Mouse (Mus musculus) limb, embryonic 11.5 days (tissue): ENCODE measurements around the gene Smarcd2. TPM values are rescaled to one million over a fixed set of nuclear protein-coding genes. Genes with fewer than 3 reads are reported as not detected.

Experiments used
- ATAC-seq: fragments of 200-750 bp; cut with Nextera tagmentation; 2 replicates; pipeline ENCODE4 v1.8.0; 2017; ENCODE audit warnings: low read depth; ENCODE audit not compliant: insufficient number of reproducible peaks, low FRiP score, low TSS enrichment
- DNase-seq: peaks from one replicate; pipeline ENCODE4 v3.0.0-alpha.2; 2015; ENCODE audit warnings: low spot score
- H3K27ac ChIP-seq: fragments of 300-500 bp; sonication (generic); replicated peaks from 2 replicates; pipeline ENCODE4 v1.5.1; 2014; ENCODE audit warnings: low read depth, mild to moderate bottlenecking, low read length
- H3K27me3 ChIP-seq: fragments of 300-500 bp; sonication (generic); 2 replicates; pipeline ENCODE4 v1.6.1; 2014; ENCODE audit warnings: mild to moderate bottlenecking, low read length, mixed read lengths; ENCODE audit not compliant: control insufficient read depth, insufficient read depth
- H3K36me3 ChIP-seq: fragments of 300-500 bp; sonication (generic); 2 replicates; pipeline ENCODE4 v1.6.1; 2014; ENCODE audit warnings: mild to moderate bottlenecking, low read length, moderate library complexity, mixed read lengths; ENCODE audit not compliant: control insufficient read depth, insufficient read depth
- H3K4me1 ChIP-seq: fragments of 300-500 bp; sonication (generic); 2 replicates; pipeline ENCODE4 v1.6.1; 2014; ENCODE audit warnings: low read length, mixed read lengths; ENCODE audit not compliant: control insufficient read depth, insufficient read depth
- H3K4me2 ChIP-seq: fragments of 300-500 bp; sonication (generic); 2 replicates; pipeline ENCODE4 v1.6.1; 2014; ENCODE audit warnings: low read depth, mild to moderate bottlenecking, moderate library complexity; ENCODE audit not compliant: severe bottlenecking
- H3K4me3 ChIP-seq: fragments of 300-500 bp; sonication (generic); 2 replicates; pipeline ENCODE4 v1.5.1; 2014; ENCODE audit warnings: low read depth, low read length
- H3K9ac ChIP-seq: fragments of 300-500 bp; sonication (generic); 2 replicates; pipeline ENCODE4 v1.6.1; 2014; ENCODE audit warnings: mild to moderate bottlenecking, low read length
- H3K9me3 ChIP-seq: fragments of 300-500 bp; sonication (generic); 2 replicates; pipeline ENCODE4 v1.6.1; 2016; ENCODE audit warnings: low read length; ENCODE audit not compliant: control insufficient read depth
- WGBS: fragments of 180-500 bp; shearing (Covaris S2); extraction: QIAGEN DNeasy Blood & Tissue Kit; methylation state at CpG from one replicate; pipeline ENCODE4 v1.1.7; 2014; 5-methylcytosine and 5-hydroxymethylcytosine counted together
- polyA plus RNA-seq: library from polyadenylated mRNA; unstranded; fragments of >200 nt; fragmentation: Nextera tagmentation; extraction: Ambion mirVana; gene quantifications from 2 replicates; pipeline ENCODE4 v1.2.1, GENCODE M21; 2014

Gene Smarcd2
- polyA plus RNA-seq, 1 experiment from 2014 or later = 82.6 TPM

- WGBS = 79% methylated on average over 5 of the region's 5 CpGs
- H3K36me3 ChIP-seq = no peaks in the 10 kb centered on the region
Observed at GRCm38 (mm10) chr11:106307432-106307831, 34.7 kb upstream of the Smarcd2 start.

GRCm38 (mm10) chr11:106306758-106307157 is 34.0 kb upstream of the Smarcd2 start:
- Histone ChIP-seq H3K36me3 (no peaks in the 10 kb centered on the region), H3K4me1 (no peaks in the 10 kb centered on the region), H3K27ac (no peak overlapping the region), H3K9ac (no peak overlapping the region), H3K4me2 (no peak overlapping the region), H3K9me3 (no peaks in the 10 kb centered on the region), H3K4me3 (no peak overlapping the region), H3K27me3 (no peaks in the 10 kb centered on the region)
- WGBS = 84% methylated on average over 9 of the region's 9 CpGs
- ATAC-seq (no peak), DNase-seq (no peak)

More at GRCm38 (mm10) chr11:106307432-106307831, 34.7 kb upstream of the Smarcd2 start:
- Histone ChIP-seq H3K27ac (no peak overlapping the region; the same call in 1 of the 2 replicates), H3K9me3 (no peaks in the 10 kb centered on the region), H3K4me2 (no peak overlapping the region), H3K9ac (no peak overlapping the region), H3K4me3 (no peak overlapping the region), H3K27me3 (no peaks in the 10 kb centered on the region), H3K4me1 (no peaks in the 10 kb centered on the region)
- ATAC-seq (no peak), DNase-seq (no peak)

DNA sequence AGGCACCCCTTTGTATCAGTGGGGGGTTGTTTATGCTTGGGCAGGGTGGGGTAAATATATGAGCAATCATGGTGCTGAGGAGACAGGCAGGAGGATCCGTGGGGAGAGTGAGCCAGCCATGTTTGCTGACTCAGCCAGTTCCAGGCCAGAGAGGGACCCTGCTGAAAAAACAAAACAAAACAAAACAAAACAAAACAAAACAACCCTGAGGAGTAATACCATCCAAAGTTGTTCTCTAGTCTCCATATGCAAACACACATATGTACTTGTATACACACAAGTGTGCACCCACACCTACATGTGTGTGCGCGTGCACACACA is 33.3 kb upstream of the Smarcd2 start:
- ATAC-seq = no peak
- Histone ChIP-seq H3K9me3 (no peaks in the 10 kb centered on the region), H3K4me2 (no peak overlapping the region), H3K4me3 (no peak overlapping the region), H3K27me3 (no peaks in the 10 kb centered on the region), H3K9ac (no peak overlapping the region), H3K36me3 (no peaks in the 10 kb centered on the region), H3K27ac (no peak overlapping the region), H3K4me1 (no peaks in the 10 kb centered on the region)
- no peak for DNase-seq
- 94% methylated on average over 3 of the region's 3 CpGs for WGBS

GRCm38 (mm10) chr11:106305348-106306064 is 32.7 kb upstream of the Smarcd2 start:
- Histone ChIP-seq H3K4me1 (no peaks in the 10 kb centered on the region), H3K4me3 (no peak overlapping the region), H3K27ac (no peak overlapping the region), H3K9ac (no peak overlapping the region), H3K9me3 (no peaks in the 10 kb centered on the region), H3K4me2 (no peak overlapping the region), H3K36me3 (no peaks in the 10 kb centered on the region), H3K27me3 (no peaks in the 10 kb centered on the region)
- WGBS = 84% methylated on average over 10 of the region's 10 CpGs
- DNase-seq (no peak), ATAC-seq (no peak)

- H3K9me3 ChIP-seq = no peaks in the 10 kb centered on the region
- DNase-seq = peak; percentile 89
- no peak overlapping the region for H3K4me2 ChIP-seq
- no peaks in the 10 kb centered on the region for H3K27me3 ChIP-seq
- WGBS = 15% methylated on average over 2 of the region's 2 CpGs
- no peak for ATAC-seq
- no peaks in the 10 kb centered on the region for H3K36me3 ChIP-seq
- no peaks in the 10 kb centered on the region for H3K4me1 ChIP-seq
- no peak overlapping the region for H3K4me3 ChIP-seq
- H3K27ac ChIP-seq = no peak overlapping the region
- H3K9ac ChIP-seq = no peak overlapping the region
Observed at GRCm38 (mm10) chr11:106302634-106303033, 29.9 kb upstream of the Smarcd2 start.

GRCm38 (mm10) chr11:106301765-106302164 is 29.0 kb upstream of the Smarcd2 start, which contains the start of gene Gh:
Gh (minus strand) TSS chr11:106301865.
- Histone ChIP-seq H3K36me3 (no peaks in the 10 kb centered on the region), H3K27ac (no peak within 1 kb of the TSS), H3K9ac (no peak within 1 kb of the TSS), H3K4me1 (no peaks in the 10 kb centered on the region), H3K4me3 (no peak within 1 kb of the TSS), H3K9me3 (no peaks in the 10 kb centered on the region), H3K4me2 (no peak within 1 kb of the TSS), H3K27me3 (no peaks in the 10 kb centered on the region)
- 83% methylated on average over 9 of the region's 9 CpGs for WGBS
- ATAC-seq (no peak), DNase-seq (no peak)

GRCm38 (mm10) chr11:106291861-106292260 is 19.1 kb upstream of the Smarcd2 start:
- H3K36me3 ChIP-seq = no peaks in the 10 kb centered on the region
- H3K4me3 ChIP-seq = no peak overlapping the region
- H3K4me1 ChIP-seq = no peaks in the 10 kb centered on the region
- no peak overlapping the region for H3K9ac ChIP-seq
- H3K4me2 ChIP-seq = no peak overlapping the region
- 85% methylated on average over 2 of the region's 2 CpGs for WGBS
- H3K27me3 ChIP-seq = no peaks in the 10 kb centered on the region
- H3K9me3 ChIP-seq = no peaks in the 10 kb centered on the region
- ATAC-seq (no peak), DNase-seq (no peak)
- no peak overlapping the region for H3K27ac ChIP-seq

GRCm38 (mm10) chr11:106290376-106290775 is 17.6 kb upstream of the Smarcd2 start:
- 94% methylated on average over 5 of the region's 5 CpGs for WGBS
- no peak overlapping the region for H3K27ac ChIP-seq
- H3K4me2 ChIP-seq = no peak overlapping the region
- no peaks in the 10 kb centered on the region for H3K27me3 ChIP-seq
- no peaks in the 10 kb centered on the region for H3K9me3 ChIP-seq
- DNase-seq = no peak
- ATAC-seq = no peak
- H3K36me3 ChIP-seq = no peaks in the 10 kb centered on the region
- no peak overlapping the region for H3K9ac ChIP-seq
- no peaks in the 10 kb centered on the region for H3K4me1 ChIP-seq
- no peak overlapping the region for H3K4me3 ChIP-seq

- no peak overlapping the region for H3K4me3 ChIP-seq
- 76% methylated on average over 8 of the region's 8 CpGs for WGBS
- no peak overlapping the region for H3K27ac ChIP-seq
- no peak overlapping the region for H3K9ac ChIP-seq
- H3K27me3 ChIP-seq = no peaks in the 10 kb centered on the region
- DNase-seq (no peak), ATAC-seq (no peak)
- H3K9me3 ChIP-seq = no peaks in the 10 kb centered on the region
- H3K36me3 ChIP-seq = no peaks in the 10 kb centered on the region
- H3K4me1 ChIP-seq = no peaks in the 10 kb centered on the region
- H3K4me2 ChIP-seq = no peak overlapping the region
Observed at GRCm38 (mm10) chr11:106289369-106289768, 16.6 kb upstream of the Smarcd2 start.
